Mouse (Mus musculus) adrenal gland (tissue): ENCODE measurements around the gene Otop2.

Experiments
- intact Hi-C: fragments of 180-260 bp; cut with DNase I; formaldehyde crosslinking; loops from one replicate; pipeline ENCODE4 v1.15.1; 2025

The Otop2 gene

DNA sequence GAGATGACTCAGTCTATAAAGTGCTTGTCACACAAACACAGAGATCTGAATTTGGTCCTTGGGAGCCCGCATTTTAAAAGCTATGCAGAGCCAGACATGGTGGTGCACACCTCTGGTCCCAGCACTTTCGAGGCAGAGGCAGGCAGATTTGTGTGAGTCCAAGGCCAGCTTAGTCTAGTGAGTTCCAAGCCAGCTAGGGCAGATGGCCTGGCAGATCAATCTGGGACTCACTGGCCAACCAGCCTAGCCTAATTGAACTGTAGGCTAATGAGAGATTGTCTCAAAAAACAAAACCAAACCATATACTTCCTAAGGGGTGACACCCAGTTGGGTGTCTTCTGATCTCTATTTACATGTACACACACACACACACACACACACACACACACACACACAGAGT, 34.3 kb downstream of the Otop2 start:
- intact Hi-C loops, result no loop called here

DNA sequence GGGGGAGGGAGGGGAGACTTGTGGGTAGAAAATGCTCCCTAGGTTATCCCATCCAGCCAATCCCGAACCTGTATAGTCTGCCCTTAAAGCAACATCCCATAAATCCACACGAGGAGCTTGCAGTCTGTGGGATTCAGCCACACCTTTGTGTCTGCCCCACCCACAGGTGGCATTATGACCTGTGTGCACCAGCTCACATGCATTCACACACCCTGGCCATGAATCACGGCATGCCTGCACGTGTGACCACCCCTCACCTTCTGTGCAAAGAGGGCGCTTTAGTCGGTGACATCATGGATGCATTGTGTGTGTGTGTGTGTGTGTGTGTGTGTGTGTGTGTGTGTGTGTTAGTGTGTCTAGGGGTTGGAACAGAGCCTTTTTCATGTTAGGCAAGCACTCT, 34.9 kb downstream of the Otop2 start:
- intact Hi-C loops, result no loop called here

DNA sequence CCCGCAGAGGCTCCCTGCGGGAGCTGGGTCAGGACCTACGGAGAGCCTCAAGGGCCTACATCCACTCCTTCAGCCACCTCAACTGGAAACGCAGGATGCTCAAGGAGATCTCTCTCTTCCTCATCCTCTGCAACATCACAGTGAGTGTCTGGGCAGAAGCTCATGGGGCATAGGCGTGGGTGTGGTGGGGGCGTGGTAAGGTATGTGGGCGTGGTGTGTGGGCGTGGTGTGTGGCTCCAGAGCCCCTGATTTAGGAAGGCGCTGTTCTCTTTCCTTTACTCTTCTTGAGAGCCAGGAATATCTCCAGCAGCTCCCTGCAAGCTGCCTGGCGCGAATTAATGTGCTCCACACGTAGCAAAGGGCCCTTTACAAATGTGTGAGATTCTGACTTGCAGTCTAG, 38.0 kb downstream of the Otop2 start:
- intact Hi-C loops, result no loop called here

DNA sequence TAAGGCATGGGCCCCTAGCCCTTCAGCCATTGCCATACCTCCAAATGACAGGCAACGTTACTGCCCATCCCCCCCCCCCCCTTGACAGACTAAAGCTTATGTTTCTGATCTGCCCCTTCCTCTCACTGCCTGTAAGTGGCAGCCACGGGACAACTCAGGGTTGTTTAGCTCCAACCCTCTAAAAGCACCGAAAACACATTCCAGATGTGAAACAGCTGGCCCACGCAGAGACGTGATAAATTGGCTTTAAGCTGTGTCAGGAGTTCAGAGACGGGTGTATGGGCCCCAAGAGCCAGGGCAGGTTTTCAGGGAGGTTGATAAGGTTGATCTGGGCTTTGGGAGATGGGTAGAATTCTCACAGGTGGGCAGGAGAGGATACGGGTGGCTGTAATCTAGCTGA, 38.6 kb downstream of the Otop2 start:
- intact Hi-C loops, result no loop called here

DNA sequence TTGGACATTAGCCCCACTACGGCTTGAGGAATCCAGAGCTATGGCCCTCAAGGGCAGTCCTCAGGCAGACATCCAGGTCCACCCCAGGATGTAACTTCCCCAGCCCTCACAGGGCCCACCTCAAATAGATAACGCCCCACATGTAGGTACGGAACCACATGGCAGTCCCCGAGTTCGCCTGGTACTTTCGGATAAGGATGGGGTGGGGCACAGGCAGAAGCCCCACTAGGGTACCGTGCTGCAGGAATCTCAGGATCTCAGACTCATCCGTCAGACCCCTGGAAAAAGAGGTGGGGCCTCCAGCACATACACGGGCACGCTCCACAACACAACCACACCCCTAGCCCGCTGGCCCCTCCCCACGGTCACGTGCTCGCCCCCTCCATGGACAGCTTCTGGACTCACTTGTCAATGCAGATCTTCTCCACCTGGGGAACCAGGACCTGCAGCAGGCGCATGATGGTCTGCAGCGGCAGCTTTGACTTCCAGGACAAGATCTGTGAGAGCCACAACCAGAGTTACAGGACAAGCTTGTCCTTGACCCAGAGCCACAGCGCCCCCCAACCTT, 41.8 kb downstream of the Otop2 start:
- intact Hi-C loops, result no loop called here

DNA sequence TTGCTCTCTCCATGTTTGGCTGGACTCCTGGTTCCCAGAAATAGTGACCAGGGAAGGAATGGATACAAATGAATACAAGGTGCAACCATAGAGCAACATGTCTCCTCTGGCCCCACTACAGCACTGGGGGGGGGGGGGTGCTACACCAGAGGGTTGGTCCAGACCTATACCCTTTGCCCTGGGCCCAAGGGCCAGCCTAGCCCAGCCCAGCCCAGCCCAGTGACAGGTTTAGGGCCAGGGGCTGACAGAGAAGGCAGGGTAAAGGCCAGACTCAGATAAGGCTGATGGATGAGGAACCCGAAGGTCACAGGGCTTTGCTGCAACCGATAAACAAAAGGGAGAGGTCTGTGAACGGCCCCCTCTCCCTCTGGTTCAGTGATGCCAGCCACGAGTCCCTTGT, 43.0 kb downstream of the Otop2 start:
- intact Hi-C loops, result no loop called here

DNA sequence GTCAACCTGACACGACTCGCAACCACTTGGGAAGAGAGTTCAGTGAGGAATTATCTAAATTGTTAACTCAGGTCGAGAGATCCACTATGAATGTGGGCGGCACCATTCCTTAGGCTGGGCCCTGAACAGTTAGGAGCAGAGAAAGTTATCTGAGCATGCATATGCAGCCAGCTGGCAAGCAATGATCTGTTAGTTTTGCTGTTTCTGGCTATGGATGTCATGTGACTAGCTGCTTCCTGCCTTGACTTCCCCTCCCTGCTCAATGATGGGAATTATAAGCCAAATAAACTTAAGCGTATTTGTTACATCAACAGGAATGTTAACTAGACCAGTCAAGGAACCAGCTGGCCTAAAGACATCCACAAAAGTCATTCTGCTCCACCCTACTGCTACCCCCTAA, 46.4 kb downstream of the Otop2 start:
- intact Hi-C loops, result no loop called here

DNA sequence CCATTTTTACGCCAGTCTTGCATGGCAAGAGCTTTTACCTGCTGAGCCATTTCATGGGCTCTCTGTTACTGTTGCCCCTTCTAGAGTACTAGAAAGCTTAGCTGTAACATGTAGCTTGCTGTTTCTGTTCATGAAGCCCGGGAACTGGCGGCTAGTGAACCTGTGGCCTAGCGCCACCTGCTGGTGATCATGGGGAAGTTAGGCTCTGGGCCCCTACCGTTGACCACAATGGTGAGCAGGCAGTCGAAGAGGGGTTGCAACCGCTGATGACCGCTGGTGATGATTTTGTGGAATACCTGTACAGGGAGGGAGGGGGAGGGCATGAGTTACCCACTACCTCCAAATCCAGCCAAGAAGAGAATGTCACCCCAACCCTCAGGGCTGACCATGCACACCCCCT, 47.2 kb downstream of the Otop2 start:
- intact Hi-C loops, result loop anchor here (1.0 to 2.0 kb wide), 2 partner anchors 31 to 150 kb away; partner anchors contain the start of gene Ush1g

DNA sequence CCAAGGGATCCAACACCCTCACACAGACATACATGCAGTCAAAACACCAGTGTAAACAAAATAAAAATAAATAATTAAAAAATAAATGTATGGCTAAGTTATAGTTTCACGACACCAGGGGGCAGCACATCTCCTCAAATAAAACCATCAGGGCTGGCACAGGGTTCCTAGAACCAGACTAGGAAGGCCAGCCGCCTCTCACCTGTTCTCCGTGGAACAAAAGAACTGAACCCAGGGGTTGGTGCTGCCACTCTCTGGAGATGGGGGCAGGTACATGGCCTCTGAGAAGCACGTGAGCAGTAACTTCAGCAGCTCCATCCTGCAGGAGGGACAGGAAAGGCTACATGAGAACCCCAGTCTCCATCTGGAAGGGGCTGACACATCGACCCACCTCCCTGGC, 51.5 kb downstream of the Otop2 start:
- intact Hi-C loops, result loop anchor here (2.0 kb wide), 1 partner anchor 54 kb away; no protein-coding TSS in a partner anchor

DNA sequence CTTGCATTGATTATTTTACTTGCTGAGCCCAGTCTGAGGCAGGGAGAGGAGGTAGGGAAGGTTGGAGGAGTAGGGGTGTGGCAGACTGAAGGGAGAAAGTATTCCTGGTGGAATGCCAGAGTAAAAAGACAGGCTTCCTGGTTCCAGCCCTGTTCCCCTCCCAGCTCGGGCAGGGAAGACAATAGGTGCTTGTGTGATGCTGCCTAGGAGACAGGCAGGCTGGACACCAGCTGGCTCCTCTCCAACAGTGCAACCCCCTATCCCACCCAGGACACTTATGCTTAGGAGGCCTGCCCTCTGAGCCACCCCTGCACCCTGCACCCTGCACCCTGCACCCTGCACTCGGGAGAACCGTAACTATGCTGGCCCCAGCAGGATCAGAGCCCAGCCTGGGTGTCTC, 52.3 kb downstream of the Otop2 start:
- intact Hi-C loops, result loop anchor here (2.0 kb wide), 1 partner anchor 54 kb away; no protein-coding TSS in a partner anchor

DNA sequence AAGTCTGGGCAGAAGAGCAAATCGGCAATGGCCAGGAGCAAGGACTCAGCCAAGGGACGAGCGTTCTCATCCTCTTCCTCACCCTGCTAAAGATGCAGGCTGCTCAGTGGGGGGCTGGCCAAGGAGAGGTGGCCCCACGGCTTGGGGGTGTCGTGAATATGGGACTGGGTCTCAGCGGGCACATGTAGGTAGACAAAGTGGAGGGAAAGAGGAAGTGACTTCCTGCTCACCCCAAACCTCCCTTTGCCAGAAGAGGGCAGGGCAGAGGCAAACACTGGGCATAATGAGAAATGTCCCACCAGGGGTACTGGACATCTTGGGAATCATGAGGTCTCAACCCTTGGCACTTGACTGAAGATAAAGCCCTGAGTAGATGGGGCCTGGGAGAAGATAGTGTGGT, 52.8 kb downstream of the Otop2 start:
- intact Hi-C loops, result loop anchor here (2.0 kb wide), 1 partner anchor 53 kb away; no protein-coding TSS in a partner anchor

DNA sequence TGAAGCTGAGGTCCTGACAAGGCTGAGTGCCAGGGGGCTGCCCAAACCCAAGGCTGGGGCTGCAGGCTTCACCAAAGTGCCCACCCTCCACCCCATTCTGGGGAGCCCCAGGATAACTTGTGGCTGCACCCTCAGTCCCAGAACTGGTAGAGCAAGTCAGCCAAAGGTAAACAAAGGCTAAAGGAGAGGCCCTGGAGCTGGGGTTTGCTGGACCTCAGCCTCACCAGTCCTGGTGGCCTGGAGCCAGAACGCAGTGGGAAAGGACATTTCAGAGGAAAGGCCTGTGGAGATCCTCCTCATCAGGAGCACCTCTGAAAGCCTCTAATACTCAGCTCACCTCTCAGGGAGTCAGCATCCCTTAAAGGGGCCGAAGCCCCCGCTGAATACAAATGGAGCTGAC, 57.2 kb downstream of the Otop2 start:
- intact Hi-C loops, result no loop called here

DNA sequence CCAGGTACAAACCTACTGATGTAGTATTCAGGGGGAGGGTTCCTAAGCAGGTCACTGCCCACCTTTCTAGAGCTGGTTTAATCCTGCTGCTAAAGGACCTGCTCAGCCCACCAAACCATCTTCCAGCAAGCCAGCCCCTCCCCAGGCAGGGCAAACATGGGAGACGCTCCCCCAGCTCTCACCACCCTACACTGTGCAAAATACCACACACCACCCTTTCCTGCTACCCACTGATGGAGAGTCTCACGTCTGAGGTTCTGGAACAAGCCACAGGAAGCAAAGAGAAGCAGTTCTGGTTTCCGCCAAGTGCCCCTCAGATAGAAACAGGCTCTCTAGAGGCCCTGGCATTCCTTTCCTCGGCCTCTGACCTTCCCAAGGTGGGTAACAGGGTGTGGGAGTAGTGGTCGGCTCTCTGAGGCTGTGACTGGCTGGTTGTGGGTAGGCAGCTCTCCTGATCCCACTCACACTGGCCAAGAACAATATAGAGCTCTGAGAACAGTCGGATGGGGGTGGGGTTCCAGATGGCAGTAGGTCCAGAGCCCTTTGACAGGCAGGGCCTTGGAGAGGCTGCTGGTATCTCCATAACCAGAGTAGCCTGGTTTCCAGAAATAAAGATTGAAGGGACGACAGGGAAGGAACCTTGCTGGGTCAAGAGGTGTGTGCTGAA, 59.2 kb downstream of the Otop2 start:
- intact Hi-C loops, result no loop called here

DNA sequence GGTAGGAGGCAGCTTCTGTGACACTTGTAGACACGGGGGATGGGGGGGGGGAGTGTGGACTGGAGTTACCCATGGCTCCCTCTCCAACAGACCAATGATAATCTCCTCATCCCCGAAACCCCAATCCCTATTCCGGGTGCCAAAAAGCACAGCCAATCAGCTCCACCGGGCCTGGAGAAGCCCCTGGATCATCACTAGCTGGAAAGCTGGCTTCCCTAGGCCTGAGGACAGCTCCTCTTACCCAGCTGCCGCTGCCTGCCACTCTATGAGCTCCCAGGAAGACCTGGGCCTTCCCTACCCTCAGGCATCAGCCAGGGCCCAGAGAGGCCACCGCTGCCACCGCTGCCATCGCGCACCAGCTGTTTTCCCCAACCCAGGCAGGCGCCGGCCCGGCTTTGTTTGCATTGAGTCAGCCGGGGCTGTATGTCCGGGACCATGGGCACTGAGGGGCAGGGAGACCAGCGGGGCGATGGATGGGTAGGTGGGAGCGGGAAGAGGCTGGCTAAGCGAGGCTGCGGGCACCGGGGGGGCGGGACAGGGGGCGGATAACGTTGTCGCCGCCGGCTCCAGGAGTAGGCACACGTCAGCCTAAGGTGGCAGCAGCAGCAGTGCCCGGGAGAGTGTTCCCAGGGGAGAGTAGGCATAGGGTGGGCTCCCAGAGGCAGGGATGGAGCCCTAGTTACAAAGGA, 59.9 kb downstream of the Otop2 start:
- intact Hi-C loops, result no loop called here

DNA sequence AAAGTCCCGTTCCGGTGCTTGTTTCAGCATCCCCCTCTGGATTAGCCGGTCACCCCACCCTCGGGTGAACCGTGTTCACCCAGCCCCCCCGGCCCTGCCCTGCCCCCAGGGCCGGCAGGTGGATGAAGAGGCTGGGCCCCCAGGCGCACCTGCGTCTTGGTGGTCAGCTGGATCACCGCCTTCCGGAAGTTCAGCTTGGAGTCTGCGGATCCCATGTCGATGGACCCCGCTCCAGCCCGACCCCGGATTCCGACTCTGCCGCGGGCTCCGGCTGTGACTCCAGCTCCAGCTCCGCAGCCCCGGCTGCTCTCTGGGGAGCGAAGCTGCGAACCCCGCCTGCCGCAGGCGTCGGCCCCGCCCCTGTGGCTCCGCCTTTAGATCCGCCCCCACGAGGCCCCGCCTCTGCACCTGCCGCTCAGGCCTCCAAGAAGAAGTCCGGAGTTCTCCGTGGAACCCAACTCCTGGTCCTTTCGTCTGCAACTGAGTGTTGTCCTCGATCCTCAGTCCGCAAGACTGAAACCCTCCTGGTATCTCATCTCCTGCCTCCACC, 60.5 kb downstream of the Otop2 start, which contains the start of gene Hid1:
TSS of gene Hid1 (minus strand) at position 362 of the 550 bp plus-strand sequence.
- intact Hi-C loops, result no loop called here

DNA sequence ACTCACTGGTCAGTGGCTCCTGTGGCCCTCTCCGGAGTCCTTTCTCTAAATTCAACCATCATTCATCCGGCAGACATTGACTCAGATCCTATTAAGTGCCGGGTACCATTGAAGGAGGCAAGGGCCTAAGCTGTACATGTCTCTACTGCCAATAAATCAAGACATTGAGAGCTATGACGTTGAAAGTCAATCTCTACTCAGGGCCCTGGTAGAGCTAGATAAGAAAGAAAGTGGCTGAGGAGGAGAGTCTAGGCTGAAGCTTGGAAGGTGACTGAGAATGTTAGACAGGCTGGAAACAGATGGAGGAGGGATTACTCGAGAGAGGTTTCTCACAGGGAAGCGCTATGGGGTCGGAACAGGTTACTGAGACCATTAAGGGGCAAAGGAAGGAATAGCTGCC, 63.4 kb downstream of the Otop2 start:
- intact Hi-C loops, result no loop called here

DNA sequence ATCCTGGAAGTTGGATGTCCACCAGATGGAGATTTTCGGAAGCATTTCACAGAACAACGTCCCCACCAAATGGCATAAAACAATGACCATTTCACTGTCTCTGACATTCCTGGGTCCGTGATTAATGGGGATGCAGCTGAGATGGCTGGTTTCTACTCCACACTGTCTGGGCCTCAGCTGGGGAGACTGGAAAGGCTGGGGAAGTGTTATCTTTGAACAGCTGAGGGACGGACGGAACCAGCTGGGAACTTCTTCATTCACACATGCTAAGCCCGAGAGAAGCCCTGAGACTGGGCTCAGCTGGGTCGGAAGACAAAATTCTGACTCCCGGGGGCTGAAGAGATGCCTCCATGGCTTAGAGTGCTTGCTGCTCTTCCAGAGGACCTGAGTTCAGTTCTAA, 64.4 kb downstream of the Otop2 start:
- intact Hi-C loops, result no loop called here

DNA sequence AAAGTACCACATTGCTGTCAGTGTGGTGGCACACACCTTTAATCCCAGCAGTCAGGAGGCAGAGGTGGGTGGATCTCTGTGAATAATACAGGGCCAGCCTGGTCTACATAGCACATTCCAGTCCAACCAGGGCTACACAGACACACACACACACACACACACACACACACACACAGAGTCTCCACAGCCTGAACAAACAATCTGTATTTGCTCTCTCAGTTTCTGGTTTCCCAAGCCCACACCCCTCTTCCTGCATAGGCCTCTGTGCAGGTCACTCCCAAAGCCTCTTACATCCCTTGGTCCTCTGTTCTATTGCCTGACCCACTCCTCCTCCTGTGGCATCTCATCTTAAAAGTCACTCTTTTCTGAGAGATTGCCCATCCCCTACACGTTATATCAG, 65.1 kb downstream of the Otop2 start:
- intact Hi-C loops, result no loop called here

DNA sequence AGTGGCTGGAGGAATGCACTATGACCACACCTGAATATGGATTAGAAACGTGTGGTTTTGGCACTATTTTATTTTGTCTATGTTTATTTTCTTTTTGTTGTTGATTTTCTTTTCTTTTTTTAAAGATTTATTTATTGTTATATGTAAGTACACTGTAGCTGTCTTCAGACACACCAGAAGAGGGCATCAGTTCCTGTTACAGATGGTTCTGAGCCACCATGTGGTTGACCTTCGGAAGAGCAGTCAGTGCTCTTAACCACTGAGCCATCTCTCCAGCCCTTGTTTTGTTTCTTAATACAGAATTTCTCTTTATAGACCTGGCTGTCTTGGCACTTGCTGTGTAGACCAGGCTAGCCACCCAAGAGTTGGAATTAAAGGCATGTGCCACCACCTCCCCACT, 65.8 kb downstream of the Otop2 start:
- intact Hi-C loops, result no loop called here

DNA sequence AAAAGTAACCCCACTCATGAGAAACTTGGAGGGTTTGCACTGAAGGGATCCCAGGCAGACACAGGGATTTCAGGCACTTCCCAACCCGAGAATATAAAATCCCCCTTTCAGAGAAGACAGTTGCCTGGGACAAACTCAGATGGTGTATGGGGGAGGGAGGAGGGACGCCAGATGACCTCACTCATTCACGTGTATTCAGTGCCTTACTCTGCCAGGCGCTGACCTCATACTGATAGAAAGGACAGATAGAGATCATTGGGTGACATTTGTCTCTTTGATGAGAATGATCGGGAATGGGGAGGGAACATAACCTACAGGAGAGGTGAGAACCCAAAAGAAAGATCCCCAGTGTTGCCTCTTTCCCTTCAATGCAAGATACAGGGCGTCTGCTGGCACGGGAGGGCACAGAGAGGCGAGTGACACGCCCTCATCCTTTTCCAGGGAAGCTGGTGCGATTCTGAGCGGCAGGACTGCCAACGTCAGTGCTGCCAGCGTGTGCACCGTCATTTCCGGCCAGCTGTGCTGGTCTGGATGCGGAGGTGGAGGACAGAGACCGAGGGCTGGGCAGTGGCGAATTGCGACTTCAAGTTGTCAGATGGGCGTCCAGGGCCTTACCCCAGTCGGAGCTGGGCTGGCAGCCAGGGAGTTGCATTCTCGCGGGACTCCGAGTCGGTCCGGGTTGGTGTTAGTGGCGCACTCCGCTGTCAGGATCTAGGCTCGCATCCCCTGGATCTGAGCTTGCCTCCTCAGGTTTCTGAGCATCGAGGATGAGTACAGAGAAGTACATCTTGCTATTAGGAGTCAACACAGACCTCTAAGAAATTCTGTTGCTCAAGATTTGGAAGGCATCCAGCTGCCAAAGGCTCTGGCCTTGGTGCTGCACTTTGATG, 67.1 kb downstream of the Otop2 start:
- intact Hi-C loops, result no loop called here

DNA sequence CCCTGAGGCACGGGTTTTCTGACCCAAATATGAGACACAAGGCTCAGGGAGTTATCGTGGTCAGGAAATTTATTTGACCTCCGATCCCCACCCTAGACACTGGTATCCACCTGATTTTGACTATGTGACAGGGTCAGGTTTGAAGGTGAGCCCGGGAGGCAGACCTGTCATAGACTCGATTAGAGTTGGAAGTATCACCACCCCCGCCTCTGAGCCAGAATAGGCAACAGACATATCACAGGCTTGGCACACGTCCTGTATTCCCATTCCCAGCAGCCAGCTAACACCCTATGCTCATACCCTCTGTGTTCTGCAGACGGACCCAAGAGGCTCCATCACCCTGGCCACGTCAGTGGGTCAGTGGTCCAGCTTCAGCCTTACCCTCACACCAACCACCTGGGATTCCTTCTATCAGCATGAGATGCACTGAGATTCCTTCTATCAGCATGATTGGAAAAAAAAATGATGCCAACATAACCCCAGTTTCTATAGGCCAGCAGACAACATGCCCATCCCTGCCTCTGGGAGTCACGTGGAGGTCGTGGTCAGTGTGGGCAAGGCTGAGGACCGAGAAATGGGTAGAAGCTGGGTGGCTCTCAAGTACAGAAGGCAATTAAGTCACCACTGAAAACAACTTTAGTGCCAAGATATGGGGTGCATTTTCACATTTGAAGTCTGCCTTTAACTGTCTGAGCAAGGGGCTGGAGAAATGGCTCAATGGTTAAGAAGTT, 67.9 kb downstream of the Otop2 start:
- intact Hi-C loops, result no loop called here
